Mouse (Mus musculus) R1 (cell line): ENCODE measurements at regions not wholly inside any gene's neighbourhood (a gene's known extent, or its start where the extent isn't known, plus 50 kb on each side); places are given as distances from the start of the nearest gene placed in this dataset.
A peak's percentile ranks its signal among the peaks of the same experiment; 100 is the strongest.

ENCODE experiments used
- DNase-seq: peaks from one replicate; pipeline ENCODE4 v3.0.0-alpha.2; 2018; ENCODE audit warnings: low read depth, low spot score

- DNase-seq, result no peak
Measured at GRCm38 (mm10) chr11:24226755-24227154, 148.9 kb downstream of the Bcl11a start.

DNA sequence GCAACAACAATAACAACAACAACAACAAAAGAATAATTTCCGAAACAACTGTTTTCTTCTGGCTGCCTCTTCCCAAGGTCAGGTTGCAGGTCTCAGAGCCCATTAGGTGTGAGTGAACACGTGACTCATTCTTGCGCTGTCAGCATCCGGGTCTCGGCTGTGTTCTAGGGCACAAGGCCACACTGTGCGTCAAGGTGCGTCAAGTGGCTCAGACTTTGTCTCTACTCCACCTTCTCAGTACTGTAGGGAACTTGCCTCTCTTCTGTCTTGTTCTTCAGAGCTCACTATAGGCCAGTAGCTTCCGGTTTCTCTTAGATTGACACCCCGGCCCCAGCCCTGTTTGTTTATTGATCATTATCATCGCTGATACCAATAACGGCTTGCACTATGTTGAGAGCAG lies 155.5 kb downstream of the Bcl11a start:
- peak; percentile 28 for DNase-seq

DNA sequence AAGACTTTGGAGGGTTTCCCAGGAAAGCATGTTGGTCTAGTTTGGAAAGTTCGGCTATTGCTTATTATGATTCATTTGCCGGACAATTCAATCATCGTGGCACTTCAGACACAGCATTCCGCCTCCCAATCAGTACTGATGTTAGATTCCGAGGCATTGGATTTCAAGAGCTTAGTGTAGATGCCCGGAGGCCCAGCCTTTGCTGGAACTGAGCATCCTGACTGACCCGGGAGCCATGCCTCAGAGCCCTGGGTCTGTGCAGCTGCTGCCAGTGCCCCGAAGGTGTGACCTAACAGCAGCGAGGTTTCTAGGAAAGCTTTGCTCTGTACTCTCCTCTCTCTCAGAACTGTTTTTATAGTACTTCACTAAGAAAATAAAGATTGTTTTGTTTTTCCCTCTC lies 156.0 kb downstream of the Bcl11a start:
- DNase-seq, result no peak

GRCm38 (mm10) chr11:24234422-24234821 lies 156.6 kb downstream of the Bcl11a start:
- DNase-seq, result no peak

GRCm38 (mm10) chr11:24235326-24235725 lies 157.5 kb downstream of the Bcl11a start:
- no peak for DNase-seq

DNA sequence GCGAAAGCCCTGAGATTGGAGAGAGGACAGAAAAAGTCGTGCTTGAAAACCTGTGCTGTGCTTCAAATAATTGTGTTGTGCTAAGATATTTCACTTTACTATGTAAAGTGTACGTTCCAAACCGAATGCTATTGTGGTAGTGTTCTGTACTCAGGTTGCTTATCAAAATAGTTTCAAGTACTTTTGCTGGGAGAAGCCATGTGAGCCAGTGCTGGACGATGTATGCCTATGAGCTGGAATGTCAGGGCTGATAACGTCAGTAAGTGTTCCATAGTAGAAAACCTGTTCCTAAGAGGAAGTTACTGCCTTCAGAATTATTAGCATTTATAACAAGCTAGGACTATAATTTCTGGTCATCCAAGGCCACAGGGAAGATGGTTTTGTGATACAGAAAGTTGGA lies 161.8 kb downstream of the Bcl11a start:
- DNase-seq, result no peak

- no peak for DNase-seq
Measured at GRCm38 (mm10) chr11:24242096-24242495, 164.2 kb downstream of the Bcl11a start.

GRCm38 (mm10) chr11:24242888-24243287 lies 165.0 kb downstream of the Bcl11a start:
- no peak for DNase-seq

DNA sequence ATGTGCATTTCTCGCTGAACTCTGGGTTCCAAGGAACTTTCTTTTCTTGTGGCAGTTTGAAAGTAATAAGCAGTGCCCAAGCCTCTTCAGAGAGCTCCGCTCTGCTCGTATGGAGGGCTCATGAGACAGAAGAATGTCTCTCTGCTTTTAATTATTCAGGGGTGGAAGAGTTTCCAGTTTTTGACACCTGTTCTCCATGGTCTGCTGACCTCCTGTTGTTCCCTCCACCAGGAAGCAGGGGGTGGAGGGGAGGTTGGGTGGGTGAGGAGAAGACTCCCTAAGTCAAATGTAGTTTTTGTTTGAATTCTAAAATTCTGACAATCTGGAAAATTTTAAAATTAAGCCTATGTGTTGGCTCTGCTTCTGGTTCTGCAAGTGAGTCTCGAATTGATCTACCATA lies 167.5 kb downstream of the Bcl11a start:
- no peak for DNase-seq

GRCm38 (mm10) chr11:24246314-24246713 lies 168.5 kb downstream of the Bcl11a start:
- no peak for DNase-seq

DNA sequence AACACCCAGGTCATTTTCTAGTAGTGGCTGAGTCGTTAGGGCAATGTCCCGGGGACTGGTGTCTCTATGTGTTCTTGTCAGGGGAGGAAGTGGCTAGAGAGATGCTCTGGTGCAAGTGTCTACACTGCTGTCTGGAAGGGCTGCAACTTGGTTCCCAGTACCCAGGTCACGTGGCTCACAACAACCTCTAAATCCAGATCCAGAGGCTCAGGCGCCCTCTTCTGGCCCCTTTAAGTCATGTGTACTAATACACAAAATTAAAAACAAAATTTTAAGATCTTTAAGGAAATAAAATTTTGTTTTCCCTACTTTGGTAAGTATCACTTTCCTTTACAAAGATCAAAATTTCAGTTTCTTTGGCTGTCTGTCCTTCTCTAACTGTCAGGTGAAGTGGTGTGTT lies 169.4 kb downstream of the Bcl11a start:
- peak; percentile 56 for DNase-seq

GRCm38 (mm10) chr11:24251516-24251915 lies 173.7 kb downstream of the Bcl11a start:
- no peak for DNase-seq

- DNase-seq, result no peak
Measured at GRCm38 (mm10) chr11:24255201-24256060, 177.6 kb downstream of the Bcl11a start.

DNA sequence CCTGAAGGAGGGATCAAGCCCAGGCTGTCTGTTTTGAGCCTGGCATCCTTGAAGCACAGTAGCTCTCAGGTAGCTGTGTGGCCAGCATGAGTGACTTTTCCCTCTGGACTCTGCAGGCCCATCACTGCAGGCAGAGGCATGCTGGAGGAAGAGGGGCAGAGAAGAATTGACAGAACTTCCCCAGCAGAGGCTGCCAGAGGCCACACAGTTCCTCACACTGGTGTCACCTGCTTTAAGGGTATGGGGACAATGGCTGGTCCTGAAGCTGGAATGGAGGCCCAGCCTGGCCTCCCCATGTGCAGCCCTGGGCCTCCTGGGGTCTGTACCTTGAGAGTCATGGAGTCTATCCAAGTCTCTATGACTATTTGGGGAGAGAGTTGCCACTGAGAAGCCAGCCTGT lies 179.9 kb downstream of the Bcl11a start:
- DNase-seq, result no peak

DNA sequence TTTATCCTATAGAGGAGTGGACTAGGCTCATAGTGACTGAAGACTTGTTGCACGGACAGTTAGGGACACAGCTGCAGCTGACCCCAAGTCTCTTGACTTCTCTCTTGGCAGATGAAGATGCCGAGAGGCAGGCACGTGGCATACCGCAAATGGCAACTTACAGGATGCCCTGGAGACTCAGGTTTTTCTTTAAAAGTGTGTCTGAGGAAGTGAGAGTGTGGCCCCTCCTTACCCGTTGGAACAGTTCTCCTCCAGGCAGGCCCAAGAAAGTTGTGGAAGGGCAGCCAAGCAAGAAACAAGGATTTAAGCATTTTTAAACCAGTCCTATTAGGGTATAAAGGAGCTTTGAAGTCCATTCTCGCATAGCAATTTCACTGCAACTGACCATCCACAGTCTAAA lies 180.5 kb downstream of the Bcl11a start:
- DNase-seq, result no peak

DNA sequence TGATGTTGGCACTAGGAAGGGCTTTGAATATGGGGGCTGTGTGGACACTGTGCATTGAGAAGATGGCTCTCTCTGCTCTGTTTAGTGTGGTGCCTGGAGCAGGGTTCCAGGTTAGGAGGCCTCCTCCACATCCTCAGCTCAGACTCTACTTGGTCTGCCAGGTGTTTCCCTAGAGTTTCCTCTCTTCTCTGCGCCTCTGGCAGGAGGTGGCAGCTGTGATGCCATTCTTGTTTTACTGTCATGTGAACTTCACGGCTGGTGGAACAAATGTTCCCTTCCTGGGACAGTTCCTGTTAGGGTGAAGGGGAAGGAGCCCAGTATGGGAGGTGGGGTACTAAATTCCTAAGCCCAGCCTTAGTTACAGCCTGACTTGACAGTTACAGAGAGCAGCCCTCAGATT lies 181.8 kb downstream of the Bcl11a start:
- DNase-seq, result no peak

- DNase-seq, result no peak
Measured at GRCm38 (mm10) chr11:24269046-24269445, 191.2 kb downstream of the Bcl11a start.

GRCm38 (mm10) chr11:24281628-24282027 lies 203.8 kb downstream of the Bcl11a start:
- no peak for DNase-seq

DNA sequence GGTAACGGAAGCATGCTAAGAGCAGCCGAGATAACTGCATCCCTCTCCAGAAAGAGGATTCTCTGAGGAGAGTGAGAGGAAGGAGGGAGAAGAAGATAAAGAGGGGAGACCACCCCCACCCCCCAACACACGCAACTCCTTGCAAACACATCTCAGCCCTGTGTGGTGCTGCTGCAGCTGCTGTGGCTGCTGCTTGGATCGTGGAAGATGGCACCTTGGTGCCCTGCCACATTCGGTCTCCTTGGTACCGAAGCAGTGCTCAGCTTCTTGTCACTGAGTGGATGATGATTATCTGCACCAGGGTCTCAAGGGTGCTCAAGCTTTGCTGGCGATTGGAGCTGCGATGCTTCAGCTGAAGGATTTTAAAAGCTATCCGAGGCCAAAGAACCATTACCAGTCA lies 204.7 kb downstream of the Bcl11a start:
- DNase-seq, result no peak

DNA sequence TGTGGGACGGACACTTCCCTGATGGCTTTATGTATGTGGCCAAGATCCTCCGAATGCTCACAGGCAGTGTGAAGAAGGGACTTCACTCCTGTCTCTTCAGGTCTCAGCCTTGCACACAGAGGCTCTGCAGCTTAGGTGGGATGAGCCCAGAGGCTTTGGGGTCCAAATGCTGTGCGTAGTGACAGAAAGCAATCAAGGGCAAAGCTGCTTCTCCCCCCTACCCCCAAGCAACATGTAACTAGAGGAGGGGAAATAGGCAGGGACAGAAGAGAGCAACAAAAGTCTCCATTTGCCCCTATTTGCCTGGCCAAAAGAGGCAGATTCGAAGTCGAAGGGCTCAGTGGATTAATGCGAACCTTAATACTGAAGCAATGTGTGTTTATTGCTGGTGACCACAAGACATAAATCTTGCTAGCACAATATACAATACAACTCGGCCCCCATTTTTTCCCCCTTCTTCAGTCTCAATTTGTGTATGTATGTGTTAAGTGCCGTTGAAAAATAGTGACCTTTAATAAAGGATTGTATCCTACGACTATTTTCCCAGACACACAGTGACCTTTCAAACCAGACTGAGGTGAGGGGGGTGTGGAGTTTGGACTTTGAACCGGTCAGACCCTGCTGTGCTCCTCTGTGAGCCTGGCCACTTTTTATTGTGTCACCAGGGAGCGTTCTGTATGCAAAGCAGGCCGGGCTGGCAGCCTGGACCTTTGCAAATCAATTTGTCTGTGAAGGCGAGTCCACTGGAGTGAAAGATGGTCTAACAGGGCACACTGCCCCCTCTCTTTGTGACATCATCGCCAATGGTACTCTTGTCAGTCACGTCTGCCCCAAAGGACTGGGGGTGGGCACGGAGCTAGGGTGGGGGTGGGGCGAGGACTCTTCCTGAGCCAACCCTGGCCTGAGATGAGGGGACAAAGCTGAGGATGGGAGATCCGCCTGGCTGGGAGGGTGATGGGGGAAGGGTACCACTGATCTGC lies 208.6 kb downstream of the Bcl11a start:
- DNase-seq, result no peak

DNA sequence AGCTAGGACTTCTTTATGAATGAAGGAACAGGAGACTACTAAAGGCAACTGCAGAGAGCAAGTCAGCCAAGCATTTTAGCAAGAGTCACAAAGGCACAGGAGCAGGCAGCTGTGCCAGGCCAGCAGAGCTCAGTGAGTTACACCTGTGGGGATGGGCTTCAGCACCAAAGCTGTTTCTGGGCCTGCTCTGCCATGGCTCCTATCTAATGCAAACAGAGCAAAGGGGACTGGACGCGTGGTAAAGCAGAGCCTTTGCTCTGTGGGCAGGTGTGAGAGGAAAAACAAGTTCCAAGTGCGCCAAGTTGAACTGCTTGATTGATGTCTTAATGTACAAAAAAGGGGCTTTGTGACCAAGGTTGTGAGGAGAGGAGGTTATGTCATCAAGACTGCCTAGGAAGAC lies 215.4 kb downstream of the Bcl11a start:
- DNase-seq, result no peak

DNA sequence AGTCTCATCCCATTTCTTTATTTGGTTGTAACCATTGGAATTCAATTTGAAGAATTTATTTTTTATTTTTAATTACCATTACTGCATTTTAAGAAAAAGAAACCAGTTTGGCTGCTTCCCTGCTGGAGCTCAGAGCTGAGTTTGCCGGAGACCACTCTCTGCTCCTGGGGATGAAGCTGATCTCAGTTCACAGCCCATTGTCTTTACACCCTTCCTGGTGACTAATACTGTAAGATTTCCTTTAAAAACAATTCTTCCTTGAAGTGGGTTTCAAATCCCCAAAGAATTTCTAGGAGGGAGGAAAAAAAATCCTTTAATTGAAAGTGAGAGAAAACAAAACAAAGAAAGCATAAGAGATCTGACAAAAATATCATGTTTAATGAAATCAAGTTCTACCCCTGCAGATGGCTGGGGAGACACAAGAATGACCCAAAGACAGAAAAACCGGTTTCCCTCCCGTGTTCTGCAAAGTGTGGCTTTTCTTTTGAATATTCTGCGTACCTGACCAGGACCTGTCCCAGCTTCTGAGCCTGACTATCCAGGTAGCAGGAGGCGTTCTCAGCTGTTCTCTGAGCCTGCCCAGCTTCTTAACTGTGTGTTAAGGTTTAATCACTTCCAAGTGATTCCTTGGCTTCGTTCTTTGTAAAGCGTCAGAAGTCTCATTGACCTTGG lies 216.1 kb downstream of the Bcl11a start:
- DNase-seq, result no peak
